Mouse (Mus musculus) midbrain, embryonic 12.5 days (tissue): ENCODE results near the gene Mcemp1. TPM values are rescaled to one million over a fixed set of nuclear protein-coding genes. Genes with fewer than 3 reads are reported as not detected.

Source experiments
- ATAC-seq: fragments of 200-750 bp; cut with Nextera tagmentation; 2 replicates; pipeline ENCODE4 v1.8.0; 2017; ENCODE audit warnings: low read depth, moderate TSS enrichment, moderate library complexity; ENCODE audit not compliant: low FRiP score
- H3K27ac ChIP-seq: fragments of 300-500 bp; sonication (generic); replicated peaks from 2 replicates; pipeline ENCODE4 v1.5.1; 2016; ENCODE audit warnings: mild to moderate bottlenecking
- H3K27me3 ChIP-seq: fragments of 300-500 bp; sonication (generic); 2 replicates; pipeline ENCODE4 v1.6.1; 2016; ENCODE audit warnings: mild to moderate bottlenecking
- H3K36me3 ChIP-seq: fragments of 300-500 bp; sonication (generic); 2 replicates; pipeline ENCODE4 v1.6.1; 2016
- H3K4me1 ChIP-seq: fragments of 300-500 bp; sonication (generic); 2 replicates; pipeline ENCODE4 v1.6.1; 2016
- H3K4me2 ChIP-seq: fragments of 300-500 bp; sonication (generic); replicated peaks from 2 replicates; pipeline ENCODE4 v1.6.1; 2016; ENCODE audit warnings: mild to moderate bottlenecking, moderate library complexity
- H3K4me3 ChIP-seq: fragments of 300-500 bp; sonication (generic); 2 replicates; pipeline ENCODE4 v1.5.1; 2016; ENCODE audit warnings: mild to moderate bottlenecking
- H3K9ac ChIP-seq: fragments of 300-500 bp; sonication (generic); replicated peaks from 2 replicates; pipeline ENCODE4 v1.6.1; 2016; ENCODE audit warnings: mild to moderate bottlenecking, moderate library complexity
- H3K9me3 ChIP-seq: fragments of 300-500 bp; sonication (generic); 2 replicates; pipeline ENCODE4 v1.6.1; 2016; ENCODE audit warnings: mild to moderate bottlenecking
- WGBS: fragments of 180-500 bp; shearing (Covaris S2); methylation state at CpG from one replicate; pipeline ENCODE4 v1.1.7; 2016; 5-methylcytosine and 5-hydroxymethylcytosine counted together
- polyA plus RNA-seq: library from polyadenylated mRNA; unstranded; fragments of >200 nt; fragmentation: Nextera tagmentation; extraction: Ambion mirVana; gene quantifications from 2 replicates; pipeline ENCODE4 v1.2.1, GENCODE M21; 2016

The Mcemp1 gene
- polyA plus RNA-seq, 1 experiment from 2014 or later, result not detected

DNA sequence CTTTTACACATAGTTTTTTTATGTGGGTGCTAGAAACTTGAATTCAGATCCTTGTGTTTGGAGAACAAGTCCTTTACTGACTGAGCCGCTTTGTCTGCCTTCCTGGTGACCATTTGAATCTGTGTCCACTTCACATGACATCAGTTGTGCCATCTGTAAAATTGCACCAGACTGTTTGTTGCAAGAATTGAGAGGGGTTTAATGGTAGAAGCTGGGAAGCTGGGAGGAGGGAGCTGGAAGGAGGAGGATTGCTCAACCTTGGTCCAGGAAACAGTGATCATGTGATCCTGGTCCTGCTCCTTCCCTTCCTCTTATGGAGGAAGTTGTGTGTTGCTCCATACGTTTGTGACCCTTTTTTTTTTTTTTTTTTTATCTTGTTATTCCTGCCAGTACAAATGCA, 17.3 kb upstream of the Mcemp1 start:
- H3K27ac ChIP-seq, result no peak overlapping the region
- H3K27me3 ChIP-seq, result no peaks in the 10 kb centered on the region
- no peak for ATAC-seq
- no peak overlapping the region for H3K9ac ChIP-seq
- no peaks in the 10 kb centered on the region for H3K36me3 ChIP-seq
- no peaks in the 10 kb centered on the region for H3K4me1 ChIP-seq
- H3K4me2 ChIP-seq, result no peak overlapping the region
- 73% methylated on average over 2 of the region's 2 CpGs for WGBS
- no peak overlapping the region for H3K4me3 ChIP-seq
- H3K9me3 ChIP-seq, result no peaks in the 10 kb centered on the region

DNA sequence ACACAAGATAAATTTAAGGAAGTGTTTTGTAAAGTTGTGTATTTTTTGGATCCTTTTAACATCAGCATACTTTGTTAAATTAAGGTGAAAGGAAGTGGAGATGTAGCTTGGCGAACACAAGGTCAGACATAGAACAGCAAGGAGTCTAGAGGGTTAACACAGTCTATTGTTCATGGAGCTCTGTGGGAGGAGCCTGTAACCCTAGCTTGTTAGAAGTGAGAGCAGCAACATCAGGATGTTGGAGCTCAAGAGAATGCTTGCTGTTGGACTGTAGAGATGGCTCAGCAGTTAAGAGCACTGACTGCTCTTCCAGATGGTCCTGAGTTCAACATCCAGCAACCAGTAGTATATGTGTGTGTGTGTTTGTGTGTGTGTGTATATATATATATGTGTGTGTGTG, 16.6 kb upstream of the Mcemp1 start:
- Histone ChIP-seq H3K36me3 (no peaks in the 10 kb centered on the region), H3K4me1 (no peaks in the 10 kb centered on the region), H3K9me3 (no peaks in the 10 kb centered on the region), H3K27ac (no peak overlapping the region), H3K9ac (no peak overlapping the region), H3K4me2 (no peak overlapping the region), H3K27me3 (no peaks in the 10 kb centered on the region), H3K4me3 (no peak overlapping the region)
- 36% methylated on average over 1 of the region's 1 CpGs for WGBS
- ATAC-seq, result no peak

- ATAC-seq, result no peak
- H3K4me2 ChIP-seq, result no peak overlapping the region
- H3K36me3 ChIP-seq, result no peaks in the 10 kb centered on the region
- 68% methylated on average over 3 of the region's 3 CpGs for WGBS
- H3K9ac ChIP-seq, result no peak overlapping the region
- no peak overlapping the region for H3K27ac ChIP-seq
- no peaks in the 10 kb centered on the region for H3K9me3 ChIP-seq
- H3K4me3 ChIP-seq, result no peak overlapping the region
- H3K4me1 ChIP-seq, result peaks cover 8% of the 10 kb centered on the region
- no peaks in the 10 kb centered on the region for H3K27me3 ChIP-seq
Measured at GRCm38 (mm10) chr8:3652845-3653244, 12.7 kb upstream of the Mcemp1 start.

DNA sequence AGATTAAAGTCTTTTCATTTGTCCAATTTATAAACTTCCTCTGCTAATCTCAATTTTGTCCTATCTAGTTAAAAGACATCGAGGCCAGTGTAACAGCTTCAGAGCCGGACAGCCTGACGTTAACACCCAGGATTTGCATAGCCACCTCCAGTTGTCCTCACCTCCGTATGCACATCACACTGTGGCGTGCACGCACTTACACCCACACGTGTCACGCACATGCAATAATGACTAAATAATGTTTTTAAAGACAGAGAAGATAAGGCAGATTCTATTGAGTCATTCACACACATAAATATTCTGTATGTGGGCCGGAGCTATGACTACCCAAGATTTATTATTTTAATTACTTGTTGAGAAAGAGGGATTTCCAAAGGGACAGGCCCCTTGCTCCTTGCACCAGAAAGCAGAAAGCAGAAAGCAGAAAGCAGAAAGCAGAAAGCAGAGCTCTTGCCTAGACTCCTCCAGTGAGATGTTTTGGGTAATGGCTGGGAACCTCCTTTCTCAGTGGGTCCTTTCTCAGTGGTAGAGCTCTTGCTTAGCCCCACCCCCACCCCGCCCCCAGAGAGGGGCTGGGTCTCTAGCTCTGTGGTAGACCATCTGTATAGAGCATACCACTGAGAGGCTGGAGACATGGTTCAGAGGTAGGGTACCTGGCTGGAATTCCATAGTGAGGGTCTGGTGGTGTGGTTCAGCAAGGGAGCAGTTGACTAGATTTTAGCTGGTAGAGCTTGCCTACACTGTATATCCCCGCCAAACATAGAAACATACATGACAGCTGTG, 10.6 kb upstream of the Mcemp1 start:
- WGBS, result 77% methylated on average over 11 of the region's 11 CpGs
- Histone ChIP-seq H3K4me1 (peaks cover 8% of the 10 kb centered on the region), H3K27me3 (no peaks in the 10 kb centered on the region), H3K36me3 (no peaks in the 10 kb centered on the region), H3K4me2 (no peak overlapping the region), H3K9me3 (no peaks in the 10 kb centered on the region), H3K27ac (no peak overlapping the region), H3K4me3 (no peak overlapping the region), H3K9ac (no peak overlapping the region)
- no peak for ATAC-seq

- no peaks in the 10 kb centered on the region for H3K9me3 ChIP-seq
- 69% methylated on average over 3 of the region's 3 CpGs for WGBS
- no peak within 1 kb of the TSS for H3K4me2 ChIP-seq
- no peaks in the 10 kb centered on the region for H3K27me3 ChIP-seq
- H3K4me1 ChIP-seq, result peaks cover 8% of the 10 kb centered on the region
- no peaks in the 10 kb centered on the region for H3K36me3 ChIP-seq
- no peak within 1 kb of the TSS for H3K4me3 ChIP-seq
- no peak for ATAC-seq
- H3K9ac ChIP-seq, result no peak within 1 kb of the TSS
- H3K27ac ChIP-seq, result no peak within 1 kb of the TSS
Measured at GRCm38 (mm10) chr8:3655526-3655925, 10.0 kb upstream of the Mcemp1 start, which contains the start of gene Retn. Gene Retn (plus strand): TSS chr8:3655770.

- ATAC-seq, result peak; percentile 72
- Histone ChIP-seq H3K4me1 (peaks cover 8% of the 10 kb centered on the region), H3K27me3 (no peaks in the 10 kb centered on the region), H3K36me3 (no peaks in the 10 kb centered on the region), H3K9ac (peak overlapping the region; percentile 41), H3K4me3 (peak overlapping the region; percentile 18), H3K9me3 (no peaks in the 10 kb centered on the region), H3K27ac (no peak overlapping the region), H3K4me2 (peak overlapping the region; percentile 42)
- WGBS, result 21% methylated on average over 7 of the region's 7 CpGs
Measured at GRCm38 (mm10) chr8:3656725-3657381, 8.7 kb upstream of the Mcemp1 start.

- ATAC-seq, result no peak
- H3K27me3 ChIP-seq, result no peaks in the 10 kb centered on the region
- no peak overlapping the region for H3K27ac ChIP-seq
- H3K9ac ChIP-seq, result no peak overlapping the region
- H3K4me1 ChIP-seq, result peaks cover 8% of the 10 kb centered on the region
- WGBS, result 86% methylated on average over 8 of the region's 8 CpGs
- H3K9me3 ChIP-seq, result no peaks in the 10 kb centered on the region
- H3K4me3 ChIP-seq, result no peak overlapping the region
- no peaks in the 10 kb centered on the region for H3K36me3 ChIP-seq
- H3K4me2 ChIP-seq, result no peak overlapping the region
Measured at GRCm38 (mm10) chr8:3660889-3661288, 4.7 kb upstream of the Mcemp1 start.

DNA sequence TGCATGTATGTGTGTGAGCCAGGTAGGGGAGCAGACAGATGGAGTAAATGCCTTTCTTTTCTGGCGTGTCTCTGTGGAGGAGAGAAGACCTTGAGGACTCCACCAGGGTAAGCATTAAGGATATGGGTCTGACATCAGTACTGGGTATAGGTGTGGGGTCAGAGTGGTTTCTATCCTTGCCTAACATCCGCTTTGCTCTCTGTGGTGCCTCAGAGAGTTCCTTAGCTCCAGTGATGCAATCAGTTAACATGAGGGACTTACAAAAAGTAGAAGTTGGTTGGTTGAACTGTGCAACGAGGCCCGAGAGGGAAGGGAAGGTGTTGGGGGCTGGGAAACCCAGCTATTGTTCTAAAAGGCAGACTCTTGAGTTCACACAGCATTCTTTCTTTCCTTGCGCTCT, 1.1 kb upstream of the Mcemp1 start:
- H3K9me3 ChIP-seq, result no peaks in the 10 kb centered on the region
- ATAC-seq, result no peak
- WGBS, result 65% methylated on average over 5 of the region's 5 CpGs

DNA sequence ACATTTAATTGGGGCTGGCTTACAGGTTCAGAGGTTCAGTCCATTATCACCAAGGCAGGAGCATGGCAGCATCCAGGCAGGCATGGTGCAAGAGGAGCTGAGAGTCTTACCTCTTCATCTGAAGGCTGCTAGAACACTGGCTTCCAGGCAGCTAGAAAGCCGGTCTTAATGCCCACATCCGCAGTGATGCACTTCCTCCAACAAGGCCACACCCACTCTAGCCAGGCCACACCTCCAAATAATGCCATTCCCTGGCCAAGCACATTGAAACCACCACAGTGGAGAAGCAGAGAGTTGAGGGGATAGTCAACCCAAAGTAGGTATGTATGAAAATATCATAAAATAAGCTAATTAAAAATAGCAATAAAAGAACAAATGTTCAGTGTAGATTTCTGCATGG, 4.8 kb downstream of the Mcemp1 start:
- no peak overlapping the region for H3K27ac ChIP-seq
- no peaks in the 10 kb centered on the region for H3K9me3 ChIP-seq
- H3K27me3 ChIP-seq, result no peaks in the 10 kb centered on the region
- H3K9ac ChIP-seq, result no peak overlapping the region
- no peak overlapping the region for H3K4me3 ChIP-seq
- H3K4me2 ChIP-seq, result no peak overlapping the region
- no peaks in the 10 kb centered on the region for H3K36me3 ChIP-seq
- no peak for ATAC-seq
- peaks cover 5% of the 10 kb centered on the region; the same call in 1 of the 2 replicates for H3K4me1 ChIP-seq
- WGBS, result 85% methylated on average over 2 of the region's 2 CpGs

More for the DNA sequence above, 1.1 kb upstream of the Mcemp1 start:
- no peak overlapping the region for H3K4me2 ChIP-seq
- no peaks in the 10 kb centered on the region for H3K27me3 ChIP-seq
- H3K4me3 ChIP-seq, result no peak overlapping the region
- no peaks in the 10 kb centered on the region for H3K36me3 ChIP-seq
- no peak overlapping the region for H3K27ac ChIP-seq
- H3K9ac ChIP-seq, result no peak overlapping the region
- no peaks in the 10 kb centered on the region for H3K4me1 ChIP-seq

GRCm38 (mm10) chr8:3671980-3672491, 6.5 kb downstream of the Mcemp1 start, which contains the start of gene Fcor:
Gene Fcor (minus strand): TSS chr8:3672362.
- ATAC-seq, result peak; percentile 81
- Histone ChIP-seq H3K4me2 (peak within 1 kb of the TSS; percentile 63), H3K4me1 (peaks cover 6% of the 10 kb centered on the region; the same call in 1 of the 2 replicates), H3K9ac (peak within 1 kb of the TSS; percentile 66), H3K4me3 (peak within 1 kb of the TSS; percentile 51), H3K9me3 (no peaks in the 10 kb centered on the region), H3K36me3 (no peaks in the 10 kb centered on the region), H3K27me3 (no peaks in the 10 kb centered on the region), H3K27ac (peak within 1 kb of the TSS; percentile 63)
- under 1% methylated on average over 23 of the region's 23 CpGs for WGBS

GRCm38 (mm10) chr8:3674671-3675070, 9.1 kb downstream of the Mcemp1 start:
- peaks cover 11% of the 10 kb centered on the region for H3K36me3 ChIP-seq
- 51% methylated on average over 3 of the region's 3 CpGs for WGBS
- no peaks in the 10 kb centered on the region for H3K27me3 ChIP-seq
- no peak overlapping the region for H3K9ac ChIP-seq
- no peak overlapping the region for H3K4me2 ChIP-seq
- no peak overlapping the region for H3K27ac ChIP-seq
- peaks cover 17% of the 10 kb centered on the region for H3K4me1 ChIP-seq
- ATAC-seq, result no peak
- H3K9me3 ChIP-seq, result no peaks in the 10 kb centered on the region
- no peak overlapping the region for H3K4me3 ChIP-seq
